Mouse (Mus musculus) kidney, embryonic 16.5 days (tissue): ENCODE results near the gene A4gnt. TPM values are rescaled to one million over a fixed set of nuclear protein-coding genes. Genes with fewer than 3 reads are reported as not detected.

ENCODE experiments used
- ATAC-seq: fragments of 200-750 bp; cut with Nextera tagmentation; 2 replicates; pipeline ENCODE4 v1.8.0; 2017; ENCODE audit warnings: moderate TSS enrichment; ENCODE audit not compliant: low FRiP score, low TSS enrichment
- H3K27ac ChIP-seq: fragments of 300-500 bp; sonication (generic); 2 replicates; pipeline ENCODE4 v1.5.1; 2014; ENCODE audit warnings: low read length
- H3K27me3 ChIP-seq: fragments of 300-500 bp; sonication (generic); 2 replicates; pipeline ENCODE4 v1.6.1; 2014; ENCODE audit warnings: low read length, control low read depth, mixed read lengths; ENCODE audit not compliant: insufficient read depth
- H3K36me3 ChIP-seq: fragments of 300-500 bp; sonication (generic); 2 replicates; pipeline ENCODE4 v1.6.1; 2014; ENCODE audit warnings: low read length, control low read depth, mixed read lengths; ENCODE audit not compliant: insufficient read depth
- H3K4me1 ChIP-seq: fragments of 300-500 bp; sonication (generic); 2 replicates; pipeline ENCODE4 v1.6.1; 2014; ENCODE audit warnings: low read length, control low read depth, mixed read lengths; ENCODE audit not compliant: insufficient read depth
- H3K4me2 ChIP-seq: fragments of 300-500 bp; sonication (generic); replicated peaks from 2 replicates; pipeline ENCODE4 v1.6.1; 2014; ENCODE audit warnings: low read depth, low read length
- H3K4me3 ChIP-seq: fragments of 300-500 bp; sonication (generic); 2 replicates; pipeline ENCODE4 v1.5.1; 2014; ENCODE audit warnings: mild to moderate bottlenecking, low read length
- H3K9ac ChIP-seq: fragments of 300-500 bp; sonication (generic); replicated peaks from 2 replicates; pipeline ENCODE4 v1.6.1; 2014; ENCODE audit warnings: low read length
- H3K9me3 ChIP-seq: fragments of 300-500 bp; sonication (generic); 2 replicates; pipeline ENCODE4 v1.6.1; 2016; ENCODE audit warnings: low read length, control low read depth
- WGBS: fragments of 180-500 bp; shearing (Covaris S2); extraction: QIAGEN DNeasy Blood & Tissue Kit; methylation state at CpG from one replicate; pipeline ENCODE4 v1.1.7; 2014; 5-methylcytosine and 5-hydroxymethylcytosine counted together
- polyA plus RNA-seq: library from polyadenylated mRNA; unstranded; fragments of >200 nt; fragmentation: Nextera tagmentation; extraction: Ambion mirVana; gene quantifications from 2 replicates; pipeline ENCODE4 v1.2.1, GENCODE M21; 2015

A4gnt gene
- polyA plus RNA-seq, 1 experiment from 2014 or later, result 0.94 TPM

DNA sequence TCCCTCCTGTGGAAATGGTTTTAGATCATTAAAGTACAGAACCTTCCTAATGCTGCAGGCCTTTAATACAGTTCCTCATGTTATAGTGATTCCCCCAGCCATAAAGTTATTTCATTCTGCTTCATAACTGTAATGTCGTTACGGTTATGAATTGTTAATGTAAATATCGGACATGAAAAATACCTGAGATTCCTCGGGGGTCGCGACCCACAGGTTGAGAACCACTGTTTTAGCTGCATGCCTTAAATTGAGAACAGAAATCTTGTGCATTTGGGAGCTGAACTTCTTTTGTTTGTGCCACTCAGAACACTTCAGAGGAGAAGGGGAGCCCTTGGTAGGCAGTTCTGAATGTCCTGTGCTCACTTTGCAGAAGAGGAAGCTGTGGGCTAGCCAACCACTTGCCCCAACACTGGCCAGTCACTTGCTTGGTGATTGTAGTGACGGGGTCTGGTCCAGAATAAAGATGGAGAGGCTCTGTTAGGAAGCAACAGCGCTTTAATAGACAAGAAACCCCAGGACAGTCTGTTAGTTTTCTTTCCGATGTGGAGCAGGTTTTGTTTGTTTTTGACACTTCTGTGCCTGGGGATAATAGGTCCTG is 18.3 kb downstream of the A4gnt start:
- Histone ChIP-seq H3K9ac (peak overlapping the region; percentile 82), H3K9me3 (no peaks in the 10 kb centered on the region), H3K4me2 (peak overlapping the region; percentile 79), H3K4me1 (peaks cover 32% of the 10 kb centered on the region), H3K27me3 (no peaks in the 10 kb centered on the region), H3K4me3 (peak overlapping the region; percentile 67), H3K27ac (peak overlapping the region; percentile 97), H3K36me3 (peaks cover 14% of the 10 kb centered on the region)
- 51% methylated on average over 9 of the region's 9 CpGs for WGBS
- no peak for ATAC-seq

DNA sequence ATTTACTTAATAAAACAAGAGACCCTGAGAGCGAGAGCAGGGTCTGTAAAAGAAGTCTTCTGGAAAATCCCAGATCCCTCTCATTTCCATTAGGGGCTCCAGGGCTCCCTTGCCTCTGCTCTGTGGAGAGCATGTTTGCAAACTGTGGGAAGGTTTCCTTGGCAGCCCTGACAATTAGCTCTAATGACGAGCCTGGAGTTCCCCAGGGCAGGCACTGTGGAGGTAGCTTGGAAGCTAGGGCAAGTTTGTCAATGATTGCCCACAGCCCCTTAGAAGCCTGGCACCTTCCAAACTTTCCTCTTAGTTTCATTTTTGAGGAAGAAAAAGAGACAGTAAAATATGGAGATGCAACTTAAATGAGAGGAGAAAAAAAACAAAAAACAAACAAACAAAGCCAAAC is 19.5 kb downstream of the A4gnt start:
- peak overlapping the region; percentile 70 for H3K27ac ChIP-seq
- peak; percentile 35; the same call in 1 of the 2 replicates for ATAC-seq
- H3K4me2 ChIP-seq, result peak overlapping the region; percentile 79
- no peak overlapping the region for H3K9ac ChIP-seq
- H3K4me3 ChIP-seq, result peak overlapping the region; percentile 25
- 43% methylated on average over 2 of the region's 2 CpGs for WGBS
- no peaks in the 10 kb centered on the region for H3K27me3 ChIP-seq
- H3K9me3 ChIP-seq, result no peaks in the 10 kb centered on the region
- H3K4me1 ChIP-seq, result peaks cover 32% of the 10 kb centered on the region
- H3K36me3 ChIP-seq, result peaks cover 26% of the 10 kb centered on the region

DNA sequence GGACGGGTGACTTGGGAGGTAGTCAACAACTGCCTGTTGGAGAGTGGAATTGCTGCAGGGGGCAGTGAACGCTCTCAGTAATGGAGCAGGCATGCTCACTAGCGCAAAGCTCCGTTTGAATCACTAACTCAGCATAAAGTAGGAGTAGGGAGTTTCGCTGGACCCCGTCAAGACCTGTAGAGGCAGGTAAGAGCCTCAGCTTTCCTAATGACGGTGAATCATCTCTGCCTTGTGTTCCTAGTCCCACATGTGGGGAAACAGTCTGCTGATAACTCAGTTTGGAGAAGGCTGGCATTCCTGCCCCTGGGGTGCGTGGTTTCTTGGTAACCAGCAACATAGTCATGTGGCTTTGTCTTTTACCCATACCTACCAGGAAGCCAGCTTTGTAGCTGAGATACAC is 20.0 kb downstream of the A4gnt start:
- no peaks in the 10 kb centered on the region for H3K27me3 ChIP-seq
- 60% methylated on average over 8 of the region's 8 CpGs for WGBS

DNA sequence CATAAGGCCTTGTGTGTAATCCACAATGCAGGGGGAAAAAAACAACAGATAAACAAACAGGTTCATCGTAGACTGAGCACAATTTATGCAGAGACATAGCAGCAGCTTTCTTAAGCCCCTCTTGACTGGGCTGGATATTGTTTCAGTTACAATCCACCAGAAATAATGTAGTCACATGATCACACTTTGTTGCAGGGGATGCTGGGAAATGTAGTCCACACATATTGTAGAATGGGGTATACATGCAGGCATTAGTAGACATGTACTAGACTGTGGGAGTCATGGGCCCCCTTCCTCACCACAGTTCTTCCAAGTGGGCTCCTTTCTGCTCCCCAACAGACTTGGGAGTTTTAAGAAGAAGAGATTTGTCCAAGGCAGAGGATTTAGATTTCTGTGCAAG is 24.5 kb downstream of the A4gnt start:
- H3K9ac ChIP-seq, result no peak overlapping the region
- no peak overlapping the region for H3K4me2 ChIP-seq
- peaks cover 11% of the 10 kb centered on the region; the same call in 1 of the 2 replicates for H3K4me1 ChIP-seq
- H3K27me3 ChIP-seq, result no peaks in the 10 kb centered on the region
- WGBS, result 90% methylated on average over 1 of the region's 1 CpGs
- peaks cover 58% of the 10 kb centered on the region for H3K36me3 ChIP-seq
- no peak overlapping the region for H3K4me3 ChIP-seq
- no peak for ATAC-seq
- no peak overlapping the region for H3K27ac ChIP-seq
- H3K9me3 ChIP-seq, result no peaks in the 10 kb centered on the region

More for the DNA sequence above, 20.0 kb downstream of the A4gnt start:
- H3K27ac ChIP-seq, result peak overlapping the region; percentile 70
- peaks cover 31% of the 10 kb centered on the region for H3K36me3 ChIP-seq
- no peak overlapping the region for H3K9ac ChIP-seq
- 0 out of 2 replicates have a peak, but pooled peaks have one; percentile 16 for ATAC-seq
- H3K9me3 ChIP-seq, result no peaks in the 10 kb centered on the region
- peak overlapping the region; percentile 79 for H3K4me2 ChIP-seq
- peaks cover 32% of the 10 kb centered on the region for H3K4me1 ChIP-seq
- peak overlapping the region; percentile 25 for H3K4me3 ChIP-seq

DNA sequence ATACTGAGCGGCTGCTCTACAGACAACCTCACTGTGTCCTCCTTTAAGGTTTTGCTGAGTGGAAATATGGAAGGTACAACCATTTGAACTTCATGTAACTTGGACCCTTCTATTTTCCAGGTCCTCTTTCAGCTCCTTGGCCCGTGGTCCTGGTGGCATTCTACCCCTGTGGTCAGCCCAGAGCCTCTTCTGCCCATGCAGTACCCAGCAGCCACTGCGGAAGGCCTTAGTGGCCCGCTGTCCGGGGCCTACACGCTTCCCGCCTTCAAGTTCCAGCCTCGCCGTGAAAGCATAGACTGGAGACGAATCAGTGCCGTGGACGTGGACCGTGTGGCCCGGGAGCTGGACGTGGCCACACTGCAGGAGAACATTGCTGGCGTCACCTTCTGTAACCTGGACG is 24.9 kb downstream of the A4gnt start:
- Histone ChIP-seq H3K4me2 (no peak overlapping the region), H3K36me3 (peaks cover 62% of the 10 kb centered on the region), H3K9ac (no peak overlapping the region), H3K4me3 (no peak overlapping the region), H3K27ac (no peak overlapping the region), H3K4me1 (peaks cover 8% of the 10 kb centered on the region; the same call in 1 of the 2 replicates), H3K27me3 (no peaks in the 10 kb centered on the region), H3K9me3 (no peaks in the 10 kb centered on the region)
- ATAC-seq, result no peak
- WGBS, result 96% methylated on average over 17 of the region's 17 CpGs

DNA sequence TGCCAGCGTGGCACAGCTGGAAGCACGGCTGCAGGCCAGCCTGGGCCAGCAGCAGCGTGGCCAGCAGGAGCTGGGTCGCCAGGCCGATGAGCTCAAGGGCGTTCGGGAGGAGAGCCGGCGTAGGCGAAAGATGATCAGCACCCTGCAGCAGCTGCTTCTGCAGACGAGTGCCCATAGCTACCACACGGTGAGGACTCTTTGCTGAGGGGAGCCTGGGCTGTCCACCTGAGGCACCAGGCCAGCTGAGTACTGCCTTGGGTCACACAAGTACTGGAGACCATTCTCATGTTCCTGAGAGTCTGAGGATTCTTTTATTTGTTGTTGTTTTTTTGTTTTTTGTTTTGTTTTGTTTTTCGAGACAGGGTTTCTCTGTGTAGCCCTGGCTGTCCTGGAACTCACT is 25.4 kb downstream of the A4gnt start:
- peaks cover 4% of the 10 kb centered on the region; the same call in 1 of the 2 replicates for H3K4me1 ChIP-seq
- no peak overlapping the region for H3K4me2 ChIP-seq
- H3K27me3 ChIP-seq, result no peaks in the 10 kb centered on the region
- ATAC-seq, result no peak
- no peak overlapping the region for H3K27ac ChIP-seq
- no peak overlapping the region for H3K4me3 ChIP-seq
- no peak overlapping the region for H3K9ac ChIP-seq
- peaks cover 64% of the 10 kb centered on the region for H3K36me3 ChIP-seq
- H3K9me3 ChIP-seq, result no peaks in the 10 kb centered on the region
- 95% methylated on average over 13 of the region's 13 CpGs for WGBS

DNA sequence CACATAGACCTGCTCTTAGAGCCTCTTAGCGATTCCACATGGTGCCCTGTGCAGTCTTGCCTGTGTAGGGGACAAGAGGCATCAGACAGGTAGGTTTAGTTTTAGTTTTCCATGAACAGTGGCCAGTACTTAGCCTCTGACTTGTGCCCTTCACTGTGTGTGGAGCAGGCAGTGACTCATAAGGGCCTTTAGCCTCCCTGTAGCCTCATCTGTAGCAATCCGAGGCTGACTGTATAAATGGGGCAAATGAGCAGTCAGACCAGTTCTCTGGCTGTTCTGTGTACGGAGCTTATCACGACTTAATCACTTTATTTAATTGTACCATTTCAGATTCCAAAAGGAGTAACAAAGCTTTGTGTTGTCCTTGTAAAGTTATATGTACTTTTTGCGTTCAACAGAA is 27.7 kb downstream of the A4gnt start:
- H3K27ac ChIP-seq, result no peak overlapping the region
- H3K36me3 ChIP-seq, result peaks cover 68% of the 10 kb centered on the region

DNA sequence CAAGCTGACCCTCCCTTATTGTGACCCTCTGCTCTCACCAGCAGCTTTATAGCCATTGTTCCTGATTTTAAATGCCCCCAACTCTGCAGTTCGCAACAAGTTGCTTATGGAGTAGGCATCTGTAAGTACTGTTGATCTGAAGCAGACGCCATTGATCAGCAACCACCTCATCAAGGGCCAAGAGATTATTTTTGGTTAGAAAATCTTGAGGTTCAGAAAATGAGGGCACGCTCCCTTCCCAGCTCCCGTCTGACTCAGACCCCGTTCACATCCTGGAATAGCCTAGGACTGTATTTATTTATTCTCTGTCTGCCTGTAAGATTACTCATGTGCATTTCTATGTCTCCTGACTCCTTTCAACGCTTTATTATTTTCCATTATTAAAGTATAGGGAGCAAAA is 33.1 kb downstream of the A4gnt start:
- Histone ChIP-seq H3K9ac (no peak overlapping the region), H3K4me3 (no peak overlapping the region), H3K27me3 (no peaks in the 10 kb centered on the region), H3K27ac (no peak overlapping the region), H3K4me2 (no peak overlapping the region), H3K9me3 (no peaks in the 10 kb centered on the region), H3K4me1 (no peaks in the 10 kb centered on the region), H3K36me3 (peaks cover 67% of the 10 kb centered on the region)
- ATAC-seq, result no peak
- 88% methylated on average over 6 of the region's 6 CpGs for WGBS

More for the DNA sequence above, 27.7 kb downstream of the A4gnt start:
- no peaks in the 10 kb centered on the region for H3K9me3 ChIP-seq
- no peak overlapping the region for H3K4me3 ChIP-seq
- no peak for ATAC-seq
- no peaks in the 10 kb centered on the region for H3K27me3 ChIP-seq
- H3K4me1 ChIP-seq, result no peaks in the 10 kb centered on the region
- no peak overlapping the region for H3K9ac ChIP-seq
- no peak overlapping the region for H3K4me2 ChIP-seq
- 85% methylated on average over 5 of the region's 5 CpGs for WGBS

DNA sequence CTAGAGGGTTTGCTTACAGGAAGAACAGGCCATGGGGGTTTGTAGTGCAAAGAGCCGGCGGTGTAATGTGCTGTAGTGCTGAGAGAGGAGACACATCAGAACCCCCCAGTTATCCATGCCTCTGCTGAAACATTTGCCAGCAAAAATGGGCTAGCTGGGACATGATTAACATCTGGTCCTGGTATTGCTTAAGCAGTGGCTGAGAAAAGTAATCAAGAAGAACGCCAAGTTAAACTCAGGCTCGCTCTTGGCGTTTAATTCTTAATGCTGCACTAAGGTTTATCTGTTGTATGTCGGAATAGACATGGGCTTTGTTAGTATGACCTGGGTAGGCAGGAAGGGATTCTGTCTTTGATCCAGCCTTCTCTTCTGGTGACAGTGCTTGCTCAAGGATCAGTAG is 33.8 kb downstream of the A4gnt start:
- peaks cover 74% of the 10 kb centered on the region for H3K36me3 ChIP-seq
- 92% methylated on average over 6 of the region's 6 CpGs for WGBS
- ATAC-seq, result no peak

DNA sequence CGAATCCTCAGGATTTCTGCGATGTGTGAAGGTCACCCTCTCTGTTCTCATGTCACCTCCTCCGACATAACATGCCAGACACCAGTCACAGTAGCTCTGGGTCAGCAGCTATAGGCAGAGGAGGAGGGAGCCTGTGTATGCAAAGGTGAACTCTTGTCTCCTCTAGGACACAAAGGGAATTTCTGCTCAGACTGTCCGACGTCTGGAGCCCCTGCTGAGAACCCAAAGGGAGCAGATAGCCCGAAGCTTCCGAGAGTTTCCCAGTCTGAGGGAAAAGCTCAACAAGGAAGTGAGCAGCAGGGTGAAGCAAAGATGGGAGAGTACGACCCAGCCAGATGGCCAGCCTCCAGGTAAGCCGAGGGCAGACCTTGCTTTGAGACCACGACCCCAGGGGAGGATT is 48.5 kb downstream of the A4gnt start:
- WGBS, result 79% methylated on average over 10 of the region's 10 CpGs
- Histone ChIP-seq H3K9me3 (no peaks in the 10 kb centered on the region), H3K27ac (no peak overlapping the region), H3K9ac (no peak overlapping the region), H3K4me1 (peaks cover 3% of the 10 kb centered on the region), H3K36me3 (peaks cover 37% of the 10 kb centered on the region), H3K4me2 (no peak overlapping the region), H3K4me3 (no peak overlapping the region), H3K27me3 (no peaks in the 10 kb centered on the region)
- ATAC-seq, result no peak

More for the DNA sequence above, 33.8 kb downstream of the A4gnt start:
- Histone ChIP-seq H3K27me3 (no peaks in the 10 kb centered on the region), H3K9ac (no peak overlapping the region), H3K4me2 (no peak overlapping the region), H3K9me3 (no peaks in the 10 kb centered on the region), H3K27ac (no peak overlapping the region), H3K4me1 (no peaks in the 10 kb centered on the region), H3K4me3 (no peak overlapping the region)
